Comparison of ENCODE assay signal across 20 mouse cellular contexts in genomic region chr6:15745313-15745712, GRCm38 (mm10). TPM values are rescaled to one million over a fixed set of nuclear protein-coding genes. Genes with fewer than 3 reads are reported as not detected.
A peak's percentile ranks its signal among the peaks of the same experiment; 100 is the strongest.
DNase-seq lines count a peak whose midpoint lies in the region; ATAC-seq lines count a peak whose summit lies in the region.
"Had no signal": no experiment of that assay in that cellular context is flagged by ENCODE, and none has a peak within 500 bp of the region (broad histone marks: within the 10 kb centered on the region; RNA-seq: fewer than 3 reads in every experiment).

No protein-coding gene starts in this region.

- intact Hi-C loops in left cerebral cortex, postnatal 25 days (cut with DNase I) = no loop called here

- ATAC-seq in heart, embryonic 15.5 days (replicated peaks; ENCODE audit: insufficient number of reproducible peaks, insufficient read depth, low FRiP score, low read depth) = no peak
- ATAC-seq in heart, embryonic 12.5 days (ENCODE audit: insufficient number of reproducible peaks, low FRiP score) = no peak
- peak; percentile 67; the same call in 1 of the 2 replicates for ATAC-seq in midbrain, embryonic 13.5 days
- ATAC-seq in midbrain, embryonic 11.5 days (ENCODE audit: low FRiP score) = no peak
- peak; percentile 88; the same call in 1 of the 2 replicates for ATAC-seq in forebrain, embryonic 12.5 days (ENCODE audit: low FRiP score)
- ATAC-seq in midbrain, embryonic 16.5 days = peak; percentile 90
- ATAC-seq: intestine, embryonic 15.5 days had no signal

- no peaks in the 10 kb centered on the region for H3K36me3 ChIP-seq in heart, embryonic 15.5 days
- peaks cover 5% of the 10 kb centered on the region; the same call in 1 of the 2 replicates for H3K36me3 ChIP-seq in heart, embryonic 12.5 days
- H3K36me3 ChIP-seq in midbrain, embryonic 13.5 days = no peaks in the 10 kb centered on the region
- no peaks in the 10 kb centered on the region for H3K36me3 ChIP-seq in midbrain, embryonic 11.5 days (ENCODE audit: control insufficient read depth, insufficient read depth, low read length)
- no peaks in the 10 kb centered on the region for H3K36me3 ChIP-seq in forebrain, embryonic 12.5 days (replicated peaks)
- no peaks in the 10 kb centered on the region for H3K36me3 ChIP-seq in midbrain, embryonic 16.5 days (ENCODE audit: control insufficient read depth, insufficient read depth, low read length)
- H3K36me3 ChIP-seq: intestine, embryonic 15.5 days had no signal

- H3K9ac ChIP-seq in heart, embryonic 15.5 days = no peak overlapping the region
- H3K9ac ChIP-seq in heart, embryonic 12.5 days = no peak overlapping the region
- no peak overlapping the region for H3K9ac ChIP-seq in midbrain, embryonic 13.5 days (replicated peaks)
- H3K9ac ChIP-seq in midbrain, embryonic 11.5 days (ENCODE audit: low read length) = no peak overlapping the region
- H3K9ac ChIP-seq in forebrain, embryonic 12.5 days = no peak overlapping the region
- H3K9ac ChIP-seq in midbrain, embryonic 16.5 days (ENCODE audit: low read depth, low read length) = no peak overlapping the region
- H3K9ac ChIP-seq: heart, embryonic 13.5 days; intestine, embryonic 15.5 days; kidney, embryonic 15.5 days; lung, embryonic 14.5 days had no signal

- peaks cover 26% of the 10 kb centered on the region for H3K4me1 ChIP-seq in heart, embryonic 15.5 days (replicated peaks)
- H3K4me1 ChIP-seq in heart, embryonic 12.5 days (replicated peaks) = peaks cover 21% of the 10 kb centered on the region
- peaks cover 4% of the 10 kb centered on the region; the same call in 1 of the 2 replicates for H3K4me1 ChIP-seq in midbrain, embryonic 13.5 days (replicated peaks)
- no peaks in the 10 kb centered on the region for H3K4me1 ChIP-seq in midbrain, embryonic 11.5 days (ENCODE audit: control insufficient read depth, insufficient read depth, low read length)
- peaks cover 6% of the 10 kb centered on the region; the same call in 1 of the 2 replicates for H3K4me1 ChIP-seq in forebrain, embryonic 12.5 days
- peaks cover 3% of the 10 kb centered on the region; the same call in 1 of the 2 replicates for H3K4me1 ChIP-seq in midbrain, embryonic 16.5 days (ENCODE audit: control insufficient read depth, insufficient read depth, low read length)

- 0 out of 2 replicates have a peak overlapping the region, but pooled peaks have one; percentile 37 for H3K27ac ChIP-seq in heart, embryonic 15.5 days
- no peak overlapping the region for H3K27ac ChIP-seq in heart, embryonic 12.5 days (ENCODE audit: poor library complexity, severe bottlenecking)
- no peak overlapping the region for H3K27ac ChIP-seq in midbrain, embryonic 13.5 days
- H3K27ac ChIP-seq in midbrain, embryonic 11.5 days (ENCODE audit: low read depth, low read length) = no peak overlapping the region
- 0 out of 2 replicates have a peak overlapping the region, but pooled peaks have one; percentile 47 for H3K27ac ChIP-seq in forebrain, embryonic 12.5 days
- H3K27ac ChIP-seq in midbrain, embryonic 16.5 days (ENCODE audit: low read length) = no peak overlapping the region
- H3K27ac ChIP-seq: embryonic facial prominence, embryonic 10.5 days; heart, embryonic 13.5 days; intestine, embryonic 15.5 days; kidney, embryonic 15.5 days had no signal

- H3K27me3 ChIP-seq in heart, embryonic 15.5 days = no peaks in the 10 kb centered on the region
- H3K27me3 ChIP-seq in heart, embryonic 12.5 days (replicated peaks) = no peaks in the 10 kb centered on the region
- H3K27me3 ChIP-seq in midbrain, embryonic 13.5 days = no peaks in the 10 kb centered on the region
- no peaks in the 10 kb centered on the region for H3K27me3 ChIP-seq in midbrain, embryonic 11.5 days (ENCODE audit: control insufficient read depth, insufficient read depth, low read length)
- peaks cover 2% of the 10 kb centered on the region; the same call in 1 of the 2 replicates for H3K27me3 ChIP-seq in forebrain, embryonic 12.5 days
- no peaks in the 10 kb centered on the region for H3K27me3 ChIP-seq in midbrain, embryonic 16.5 days (ENCODE audit: control insufficient read depth, insufficient read depth, low read depth, low read length)
- H3K27me3 ChIP-seq: CH12.LX; heart, embryonic 13.5 days; intestine, embryonic 15.5 days; kidney, embryonic 15.5 days had no signal

- DNase-seq in midbrain, embryonic 11.5 days (ENCODE audit: low spot score, missing footprints) = no peak
- no peak for DNase-seq in right cerebral cortex, postnatal 4 days
- no peak for DNase-seq in left cerebral cortex, postnatal 25 days (ENCODE audit: low spot score in 2 of 2)
- DNase-seq: adrenal gland, adult 8-10 months; cerebellum, adult 18-20 months; cerebellum, postnatal 36 days; heart, postnatal 4 days; liver; lung, embryonic 14.5 days; thymus, postnatal 14 days had no signal

- H3K4me3 ChIP-seq in heart, embryonic 15.5 days = no peak overlapping the region
- H3K4me3 ChIP-seq in heart, embryonic 12.5 days = no peak overlapping the region
- H3K4me3 ChIP-seq in midbrain, embryonic 13.5 days (replicated peaks) = no peak overlapping the region
- H3K4me3 ChIP-seq in midbrain, embryonic 11.5 days (ENCODE audit: low read depth, low read length) = no peak overlapping the region
- no peak overlapping the region for H3K4me3 ChIP-seq in forebrain, embryonic 12.5 days (replicated peaks)
- no peak overlapping the region for H3K4me3 ChIP-seq in midbrain, embryonic 16.5 days (ENCODE audit: low read depth, low read length)
- H3K4me3 ChIP-seq: embryonic facial prominence, embryonic 10.5 days; heart, embryonic 13.5 days; intestine, embryonic 15.5 days; kidney, embryonic 15.5 days had no signal

- no peaks in the 10 kb centered on the region for H3K9me3 ChIP-seq in heart, embryonic 15.5 days (replicated peaks)
- H3K9me3 ChIP-seq in heart, embryonic 12.5 days (replicated peaks) = no peaks in the 10 kb centered on the region
- no peaks in the 10 kb centered on the region for H3K9me3 ChIP-seq in midbrain, embryonic 13.5 days
- no peaks in the 10 kb centered on the region for H3K9me3 ChIP-seq in midbrain, embryonic 11.5 days (ENCODE audit: control insufficient read depth, low read length)
- no peaks in the 10 kb centered on the region for H3K9me3 ChIP-seq in forebrain, embryonic 12.5 days
- no peaks in the 10 kb centered on the region for H3K9me3 ChIP-seq in midbrain, embryonic 16.5 days (replicated peaks; ENCODE audit: control insufficient read depth, low read length, poor library complexity, severe bottlenecking)
- H3K9me3 ChIP-seq: embryonic facial prominence, embryonic 10.5 days; heart, embryonic 13.5 days; intestine, embryonic 15.5 days; kidney, embryonic 15.5 days had no signal

- WGBS in heart, embryonic 15.5 days = 71% methylated on average over 6 of the region's 6 CpGs
- WGBS in heart, embryonic 12.5 days = 74% methylated on average over 6 of the region's 6 CpGs
- 46% methylated on average over 6 of the region's 6 CpGs for WGBS in midbrain, embryonic 13.5 days
- WGBS in midbrain, embryonic 11.5 days = 65% methylated on average over 6 of the region's 6 CpGs
- WGBS in forebrain, embryonic 12.5 days = 7% methylated on average over 6 of the region's 6 CpGs
- 30% methylated on average over 6 of the region's 6 CpGs for WGBS in midbrain, embryonic 16.5 days

- no peak overlapping the region for H3K4me2 ChIP-seq in heart, embryonic 15.5 days
- no peak overlapping the region for H3K4me2 ChIP-seq in heart, embryonic 12.5 days
- no peak overlapping the region for H3K4me2 ChIP-seq in midbrain, embryonic 13.5 days (replicated peaks)
- H3K4me2 ChIP-seq in midbrain, embryonic 11.5 days = no peak overlapping the region
- H3K4me2 ChIP-seq in forebrain, embryonic 12.5 days = no peak overlapping the region; the same call in 1 of the 2 replicates
- H3K4me2 ChIP-seq in midbrain, embryonic 16.5 days (ENCODE audit: low read length) = no peak overlapping the region; the same call in 1 of the 2 replicates
- H3K4me2 ChIP-seq: heart, embryonic 13.5 days; intestine, embryonic 15.5 days; kidney, embryonic 15.5 days; lung, embryonic 14.5 days had no signal

RNA-seq across cellular contexts. Expression of gene Mdfic, which starts 24.9 kb away (rescaled TPM):
- 4.2 and 4.6 TPM in 2 replicates for polyA plus RNA-seq in heart, embryonic 15.5 days (2015; fragmentation: Nextera tagmentation; extraction: Ambion mirVana)
- 7.0 and 7.8 TPM in 2 replicates for polyA plus RNA-seq in heart, embryonic 12.5 days (2016; fragmentation: Nextera tagmentation; extraction: Ambion mirVana)
- polyA plus RNA-seq in midbrain, embryonic 13.5 days (2015; fragmentation: Nextera tagmentation; extraction: Ambion mirVana) = 0.81 and 1.1 TPM in 2 replicates
- 7.0 and 7.7 TPM in 2 replicates for polyA plus RNA-seq in midbrain, embryonic 11.5 days (2014; fragmentation: Nextera tagmentation; extraction: Ambion mirVana)
- 3.6 and 5.2 TPM in 2 replicates for polyA plus RNA-seq in forebrain, embryonic 12.5 days (2016; fragmentation: Nextera tagmentation; extraction: Ambion mirVana)
- polyA plus RNA-seq in midbrain, embryonic 16.5 days (2015; fragmentation: Nextera tagmentation; extraction: Ambion mirVana) = 0.83 and 1.1 TPM in 2 replicates
- total RNA-seq in left cerebral cortex, postnatal 25 days (2021) = 1 to 10 TPM; 2.8 to 3.3 TPM

Comparison
In these comparisons a context has a peak if more than half of its experiments do, and no peak if none do; other contexts are left out.
1. ATAC-seq: peak in midbrain, embryonic 13.5 days (single experiment), forebrain, embryonic 12.5 days (single experiment) and midbrain, embryonic 16.5 days (single experiment); none in heart, embryonic 15.5 days (single experiment), heart, embryonic 12.5 days (single experiment) and midbrain, embryonic 11.5 days (single experiment).
2. H3K27ac ChIP-seq: peak in heart, embryonic 15.5 days (single experiment) and forebrain, embryonic 12.5 days (single experiment); none in heart, embryonic 12.5 days (single experiment), midbrain, embryonic 13.5 days (single experiment), midbrain, embryonic 11.5 days (single experiment) and midbrain, embryonic 16.5 days (single experiment).